Mouse (Mus musculus) thymus, adult 2 months (tissue): ENCODE measurements at regions not wholly inside any gene's neighbourhood (a gene's known extent, or its start where the extent isn't known, plus 50 kb on each side); places are given as distances from the start of the nearest gene placed in this dataset.

Experiments used
- DNase-seq: peaks from one replicate; pipeline ENCODE4 v3.0.0; 2021
- H3K27ac ChIP-seq: fragments of 200-500 bp; 2 replicates; pipeline ENCODE4 v1.5.1; 2012; ENCODE audit warnings: low read length, control low read depth; ENCODE audit not compliant: control insufficient read depth, insufficient read depth
- H3K27me3 ChIP-seq: fragments of 200-500 bp; 2 replicates; pipeline ENCODE4 v1.6.1; 2012; ENCODE audit warnings: mild to moderate bottlenecking, low read length, moderate library complexity, mixed read lengths; ENCODE audit not compliant: control insufficient read depth, insufficient read depth
- H3K36me3 ChIP-seq: fragments of 200-500 bp; 2 replicates; pipeline ENCODE4 v1.6.1; 2012; ENCODE audit warnings: mild to moderate bottlenecking, low read length, moderate library complexity; ENCODE audit not compliant: control insufficient read depth, insufficient read depth
- H3K4me1 ChIP-seq: fragments of 200-500 bp; replicated peaks from 2 replicates; pipeline ENCODE4 v1.6.1; 2012; ENCODE audit warnings: low read length; ENCODE audit not compliant: control insufficient read depth, insufficient read depth
- H3K4me3 ChIP-seq: fragments of 200-500 bp; 2 replicates; pipeline ENCODE4 v1.5.1; 2012; ENCODE audit warnings: mild to moderate bottlenecking, low read length, control low read depth, moderate library complexity; ENCODE audit not compliant: control insufficient read depth, insufficient read depth
- CTCF ChIP-seq: fragments of 200-500 bp; IDR thresholded peaks from 2 replicates; pipeline ENCODE4 v1.5.1; 2012; ENCODE audit warnings: mild to moderate bottlenecking, control low read depth, low read length, moderate library complexity, borderline replicate concordance; ENCODE audit not compliant: control insufficient read depth, poor library complexity, insufficient read depth; ENCODE audit errors: extremely low read depth
- POLR2A ChIP-seq: fragments of 200-500 bp; IDR thresholded peaks from 2 replicates; pipeline ENCODE4 v1.6.1; 2012; ENCODE audit warnings: mild to moderate bottlenecking, low read length, control low read depth, moderate library complexity; ENCODE audit not compliant: control insufficient read depth, poor library complexity, insufficient read depth; ENCODE audit errors: extremely low read depth
- WGBS: fragments of 180-500 bp; shearing (Covaris S2); methylation state at CpG from one replicate; pipeline ENCODE4 v1.1.7; 2018; 5-methylcytosine and 5-hydroxymethylcytosine counted together

DNA sequence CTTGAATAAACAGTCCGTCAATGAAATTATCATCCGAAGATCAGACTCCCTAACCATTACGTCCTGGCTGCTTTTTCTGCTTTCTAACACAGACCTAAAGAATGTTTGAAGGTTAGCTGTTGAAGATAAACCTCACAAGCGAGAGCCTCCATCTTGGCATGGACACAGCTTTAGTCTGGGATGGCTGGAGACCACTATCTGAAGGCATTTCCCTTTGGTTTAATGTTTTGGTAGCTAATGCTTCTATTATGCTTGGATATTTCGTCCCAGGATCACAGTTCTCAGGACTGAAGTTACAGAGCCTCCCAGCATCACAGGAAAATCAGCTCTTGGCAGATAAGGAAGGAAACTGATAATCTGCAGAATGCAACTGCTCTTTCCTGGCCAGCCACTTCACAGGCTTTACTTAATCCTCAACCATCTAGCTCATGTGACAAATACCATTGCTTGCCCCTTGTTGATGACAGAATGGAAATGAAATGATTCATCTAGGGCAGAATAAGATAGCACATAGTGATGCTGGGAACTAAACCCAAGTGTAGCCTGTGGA is 197.8 kb upstream of the Kbtbd8 start:
- no peaks in the 10 kb centered on the region for H3K27me3 ChIP-seq
- no peak for TF ChIP-seq POLR2A
- no peak for TF ChIP-seq CTCF
- 77% methylated on average over 5 of the region's 5 CpGs for WGBS
- no peak overlapping the region for H3K4me3 ChIP-seq
- no peak for DNase-seq
- H3K36me3 ChIP-seq, result no peaks in the 10 kb centered on the region
- H3K4me1 ChIP-seq, result peaks cover 2% of the 10 kb centered on the region; the same call in 1 of the 2 replicates
- no peak overlapping the region for H3K27ac ChIP-seq

DNA sequence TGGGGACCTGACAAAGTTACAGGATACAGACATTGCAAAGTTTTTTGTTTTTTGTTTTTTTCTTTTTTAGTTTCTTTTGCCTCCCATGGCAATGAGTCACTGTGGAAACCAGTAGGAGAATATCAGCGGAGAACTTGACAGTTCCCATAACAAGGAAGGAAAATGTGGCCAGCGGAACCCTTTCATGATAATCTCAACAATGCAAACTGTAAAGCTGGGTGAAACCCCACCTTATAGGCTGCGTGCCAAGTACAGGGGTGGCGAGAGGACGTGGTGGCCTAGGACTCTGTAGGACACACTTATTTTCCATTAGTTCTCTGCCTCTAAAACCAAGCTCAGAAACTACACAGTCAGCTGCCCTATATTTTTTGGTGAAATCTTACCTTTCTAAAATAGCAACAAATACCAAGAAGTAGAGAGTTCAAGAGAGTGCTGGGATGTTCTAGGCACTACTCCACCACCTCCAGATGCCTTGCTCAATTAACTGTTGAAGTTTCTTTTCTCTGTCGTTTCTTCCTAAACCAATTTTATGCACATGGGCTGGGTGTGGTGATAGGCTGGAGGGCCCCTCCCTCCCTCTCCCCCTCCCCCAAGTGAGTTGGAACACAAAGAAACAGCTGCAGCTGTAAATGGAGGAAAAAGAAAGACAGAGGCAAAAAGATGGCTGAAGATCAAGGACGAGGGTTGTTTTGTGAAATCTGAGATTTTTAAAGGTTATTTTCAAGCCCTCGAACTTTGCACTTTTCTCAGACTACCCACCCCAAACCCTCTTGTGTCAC is 201.0 kb upstream of the Kbtbd8 start:
- 14% methylated on average over 8 of the region's 8 CpGs for WGBS
- Histone ChIP-seq H3K4me3 (no peak overlapping the region), H3K4me1 (peaks cover 2% of the 10 kb centered on the region; the same call in 1 of the 2 replicates), H3K27me3 (no peaks in the 10 kb centered on the region), H3K36me3 (no peaks in the 10 kb centered on the region), H3K27ac (no peak overlapping the region)
- no peak for TF ChIP-seq CTCF
- no peak for TF ChIP-seq POLR2A
- no peak for DNase-seq

DNA sequence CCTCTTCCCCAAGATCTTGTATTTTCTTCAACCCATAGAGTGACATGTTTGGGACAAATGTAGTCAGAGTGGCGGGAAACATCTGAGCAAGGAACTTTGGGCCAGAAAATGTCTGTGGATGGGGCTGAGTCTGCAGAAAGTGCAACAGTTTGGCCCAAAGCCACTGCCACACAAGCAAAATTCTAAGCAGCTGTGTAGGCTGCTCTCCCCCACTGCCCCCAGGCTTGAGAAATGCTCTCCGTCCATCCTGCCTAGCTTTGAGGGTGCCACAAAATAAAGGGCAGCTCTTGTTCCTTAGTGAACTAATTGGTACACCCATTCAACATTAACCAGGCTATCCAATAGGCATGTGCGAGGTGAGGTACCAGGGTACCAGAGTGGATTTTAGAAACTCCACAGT is 205.2 kb upstream of the Kbtbd8 start:
- no peak overlapping the region for H3K4me3 ChIP-seq
- WGBS, result 96% methylated on average over 3 of the region's 3 CpGs
- H3K4me1 ChIP-seq, result peaks cover 2% of the 10 kb centered on the region; the same call in 1 of the 2 replicates
- no peaks in the 10 kb centered on the region for H3K27me3 ChIP-seq
- H3K36me3 ChIP-seq, result no peaks in the 10 kb centered on the region
- TF ChIP-seq POLR2A (no peak), CTCF (no peak)
- no peak for DNase-seq
- H3K27ac ChIP-seq, result no peak overlapping the region

DNA sequence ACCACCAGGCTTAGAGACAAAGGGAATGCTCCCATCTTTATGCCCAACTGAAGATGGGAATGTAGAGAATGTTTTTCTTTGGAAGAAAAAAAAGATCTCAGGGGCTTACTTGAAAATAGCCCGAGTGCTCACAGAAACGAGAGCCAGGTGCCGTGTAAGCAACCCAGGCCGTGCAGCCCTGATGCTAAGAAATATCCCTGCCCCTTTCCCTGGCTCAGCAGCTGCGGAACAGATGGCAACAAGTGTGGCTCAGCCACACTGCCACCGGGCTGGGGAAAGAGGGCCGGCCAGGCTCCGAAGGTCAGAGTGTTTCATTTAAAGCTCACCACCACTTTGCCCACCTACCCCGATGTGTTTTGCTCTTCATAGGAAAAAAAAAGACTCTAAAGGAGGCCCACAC is 205.7 kb upstream of the Kbtbd8 start:
- TF ChIP-seq POLR2A, result no peak
- no peak for DNase-seq
- Histone ChIP-seq H3K4me1 (peaks cover 2% of the 10 kb centered on the region; the same call in 1 of the 2 replicates), H3K36me3 (no peaks in the 10 kb centered on the region), H3K27me3 (no peaks in the 10 kb centered on the region), H3K27ac (no peak overlapping the region), H3K4me3 (no peak overlapping the region)
- 95% methylated on average over 9 of the region's 9 CpGs for WGBS

DNA sequence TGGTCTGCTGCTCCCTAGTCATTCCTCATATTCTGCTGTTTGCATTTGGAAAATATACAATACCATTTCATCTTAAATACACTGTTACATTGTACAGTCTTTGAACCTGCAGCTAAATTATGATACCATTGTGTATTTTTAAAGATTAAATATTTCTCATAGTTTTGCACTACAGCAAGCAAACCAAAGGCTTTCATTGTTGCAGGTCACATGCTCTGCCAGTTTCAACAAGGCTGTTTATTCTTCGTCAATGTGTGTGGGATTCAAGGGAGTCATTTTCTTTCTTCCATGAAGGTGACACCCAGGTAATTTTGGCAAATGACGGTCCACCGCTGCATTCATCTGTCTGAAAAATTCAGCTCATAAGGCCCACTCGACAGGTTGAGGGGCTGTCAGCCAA is 200.9 kb upstream of the Lrig1 start:
- H3K4me3 ChIP-seq, result no peak overlapping the region
- no peaks in the 10 kb centered on the region for H3K4me1 ChIP-seq
- 90% methylated on average over 4 of the region's 4 CpGs for WGBS
- no peak overlapping the region for H3K27ac ChIP-seq
- no peaks in the 10 kb centered on the region for H3K27me3 ChIP-seq
- TF ChIP-seq POLR2A, result no peak
- no peak for TF ChIP-seq CTCF
- H3K36me3 ChIP-seq, result no peaks in the 10 kb centered on the region
- DNase-seq, result no peak

DNA sequence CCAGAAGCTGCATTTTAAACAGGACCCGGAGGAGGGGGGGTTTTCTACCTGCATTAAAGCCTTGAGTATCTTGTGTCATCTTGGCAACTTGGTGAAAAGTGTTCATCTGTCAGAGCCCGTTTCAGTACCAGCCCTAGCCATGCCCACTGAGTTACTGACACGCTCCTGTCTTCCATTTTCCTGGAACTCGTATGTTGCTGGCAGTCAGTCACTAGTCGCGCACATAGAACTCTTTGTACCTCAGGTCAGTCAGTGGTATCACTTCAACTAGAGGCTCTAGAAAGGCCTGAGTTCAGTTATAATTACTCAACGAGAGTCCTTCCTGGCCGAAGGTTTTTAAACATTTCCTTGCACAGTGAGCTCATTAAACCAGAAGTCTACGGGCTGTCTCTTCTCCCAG is 198.9 kb upstream of the Lrig1 start:
- no peaks in the 10 kb centered on the region for H3K4me1 ChIP-seq
- H3K36me3 ChIP-seq, result no peaks in the 10 kb centered on the region
- no peak for DNase-seq
- WGBS, result 93% methylated on average over 9 of the region's 9 CpGs
- no peak overlapping the region for H3K4me3 ChIP-seq
- no peak overlapping the region for H3K27ac ChIP-seq
- H3K27me3 ChIP-seq, result no peaks in the 10 kb centered on the region
- TF ChIP-seq CTCF (no peak), POLR2A (no peak)
